Mouse (Mus musculus) embryo, embryonic 9.5 days (tissue): ENCODE measurements around the gene Ginm1.
"Not testable (repeated sequence)": the region's sequence is repeated elsewhere in the genome, so short reads cannot be mapped to it uniquely, and the experiment has no call there.

Experiments
- DNase-seq: peaks from one replicate; pipeline ENCODE4 v3.0.0-alpha.2; 2017; ENCODE audit errors: extremely low spot score

The Ginm1 gene

DNA sequence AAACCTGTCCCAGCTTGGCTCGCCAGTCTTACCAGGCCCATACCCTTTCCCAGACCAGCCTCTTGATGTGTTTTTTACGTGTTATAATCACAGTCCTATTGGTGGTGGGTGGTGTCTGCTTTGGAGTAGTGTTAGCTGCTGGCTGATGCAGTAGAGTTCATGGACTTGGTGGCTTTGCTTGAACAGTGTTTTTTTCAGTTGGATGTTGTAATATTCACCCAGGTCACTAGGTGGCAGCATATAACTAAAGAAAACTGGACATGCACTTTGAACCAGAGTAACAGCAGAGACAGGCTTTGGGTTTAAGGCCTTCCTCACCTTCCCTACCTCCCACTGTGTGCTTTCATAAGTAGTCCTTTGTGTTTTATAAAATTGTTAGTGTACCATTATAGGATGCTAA, 17.3 kb upstream of the Ginm1 start:
- DNase-seq = peak; percentile 69

DNA sequence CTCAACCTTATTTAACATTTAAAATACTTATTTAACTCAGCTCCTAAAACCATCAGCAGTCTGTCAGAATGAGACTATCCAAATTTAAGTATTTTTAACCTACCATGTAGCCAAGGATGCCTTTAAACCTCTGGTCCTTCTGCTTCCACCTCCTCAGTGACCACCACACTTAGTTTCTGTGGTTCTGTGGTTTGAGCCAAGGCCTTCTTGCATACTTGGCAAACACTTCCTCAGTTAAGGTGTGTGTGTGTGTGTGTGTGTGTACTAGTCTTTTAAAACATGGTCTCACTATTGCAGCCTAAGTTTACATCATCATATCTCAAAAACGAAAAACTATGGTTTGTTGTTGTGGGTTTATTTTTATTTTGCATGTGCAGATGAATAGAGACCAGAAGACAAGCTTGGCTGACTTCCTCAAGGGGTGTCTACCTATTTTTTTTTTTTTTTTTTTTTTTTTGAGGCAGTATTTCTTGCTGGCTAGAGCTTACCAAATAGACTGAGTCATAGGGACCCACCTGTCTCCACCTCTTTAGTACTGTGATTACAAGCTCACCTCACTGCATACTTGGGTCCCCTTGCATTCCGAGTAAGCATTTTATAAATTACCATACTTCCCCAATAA, 10.0 kb upstream of the Ginm1 start:
- no peak for DNase-seq

DNA sequence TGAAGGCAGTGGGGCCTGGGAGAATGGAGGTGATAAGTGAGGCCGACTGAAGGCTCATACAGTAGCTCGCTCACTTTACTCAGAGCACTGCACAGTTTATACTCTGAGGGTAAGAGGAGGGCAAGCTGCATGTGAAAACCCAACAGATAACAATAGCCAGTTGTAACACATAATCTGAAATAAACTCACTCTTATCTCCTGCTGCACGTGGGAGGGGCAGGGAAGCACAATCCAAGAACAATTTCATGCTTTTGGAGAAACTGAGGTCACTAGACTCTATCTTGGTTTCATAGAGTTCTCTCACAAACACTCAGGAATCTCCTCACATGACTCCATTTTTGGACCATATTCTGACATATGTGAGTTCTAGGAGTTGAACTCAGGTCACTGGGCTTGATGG, 8.6 kb upstream of the Ginm1 start:
- DNase-seq = no peak

- no peak for DNase-seq
Measured at GRCm38 (mm10) chr10:7792254-7792750, 322 bp downstream of the Ginm1 start.

DNA sequence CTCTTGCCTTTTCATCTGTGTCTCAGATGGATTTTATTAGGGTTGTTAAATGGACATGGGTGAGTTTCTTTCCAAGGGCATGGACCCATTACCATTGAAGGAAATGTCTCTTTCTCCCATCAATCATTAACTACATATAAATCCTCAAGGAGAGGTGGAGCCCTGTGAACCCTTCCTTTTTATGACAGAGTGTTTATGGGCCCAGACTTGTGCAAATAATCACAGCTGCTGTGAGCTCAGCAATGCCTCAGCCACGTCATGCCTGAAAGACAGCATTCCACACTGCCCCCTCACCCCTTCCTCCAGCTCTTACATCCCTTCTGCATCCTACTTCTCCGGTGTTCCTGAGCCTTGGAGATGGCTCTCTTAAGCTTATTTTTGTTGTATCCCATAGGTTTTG, 5.3 kb downstream of the Ginm1 start:
- DNase-seq = no peak

GRCm38 (mm10) chr10:7781214-7781613, 11.4 kb downstream of the Ginm1 start:
- no peak for DNase-seq

GRCm38 (mm10) chr10:7780238-7781176, 12.1 kb downstream of the Ginm1 start:
- DNase-seq = peak; percentile 96

DNA sequence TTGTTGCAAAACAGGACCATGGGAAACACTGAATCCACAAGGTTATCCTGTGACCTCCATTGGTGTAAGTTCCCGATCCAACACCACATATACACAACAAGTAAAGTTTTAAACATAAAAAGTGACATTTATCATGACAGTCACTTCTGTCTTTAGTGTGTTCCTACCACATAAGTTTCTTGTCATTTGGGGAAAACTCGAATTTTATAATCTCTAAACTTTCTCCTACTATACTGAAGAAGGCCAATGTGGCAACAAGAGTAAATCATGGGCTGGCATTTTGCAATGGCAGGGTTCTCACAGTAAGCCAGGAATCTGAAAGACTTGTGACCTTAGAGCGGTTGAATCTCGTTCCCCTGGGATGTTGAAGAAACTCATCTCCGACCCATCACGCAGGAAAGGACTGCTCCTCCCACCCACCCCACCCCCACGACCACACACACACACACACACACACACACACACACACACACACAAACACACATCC, 12.8 kb downstream of the Ginm1 start:
- no peak for DNase-seq

GRCm38 (mm10) chr10:7778361-7778760, 14.3 kb downstream of the Ginm1 start:
- DNase-seq = no peak

GRCm38 (mm10) chr10:7775421-7775820, 17.2 kb downstream of the Ginm1 start:
- DNase-seq = no peak

DNA sequence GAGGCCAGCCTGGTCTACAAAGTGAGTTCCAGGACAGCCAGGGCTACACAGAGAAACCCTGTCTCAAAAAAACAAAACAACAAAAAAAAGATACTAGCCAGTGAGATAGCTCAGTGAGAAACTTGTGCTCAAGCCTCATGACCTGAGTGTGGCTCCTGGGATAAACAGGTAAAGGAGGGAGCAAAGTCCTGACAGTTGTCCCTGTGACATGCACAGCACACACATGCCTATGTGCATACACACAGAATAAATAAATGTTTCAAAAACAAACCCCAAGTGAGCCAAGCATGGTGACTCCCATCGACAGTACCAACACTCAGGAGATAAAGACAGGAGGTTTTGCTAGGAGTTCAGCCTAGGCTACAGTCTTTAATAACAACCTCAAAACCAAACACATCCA, 19.9 kb downstream of the Ginm1 start:
- DNase-seq = no peak

GRCm38 (mm10) chr10:7772346-7772745, 20.3 kb downstream of the Ginm1 start:
- no peak for DNase-seq

- no peak for DNase-seq
Measured at GRCm38 (mm10) chr10:7757544-7757943, 35.1 kb downstream of the Ginm1 start.

DNA sequence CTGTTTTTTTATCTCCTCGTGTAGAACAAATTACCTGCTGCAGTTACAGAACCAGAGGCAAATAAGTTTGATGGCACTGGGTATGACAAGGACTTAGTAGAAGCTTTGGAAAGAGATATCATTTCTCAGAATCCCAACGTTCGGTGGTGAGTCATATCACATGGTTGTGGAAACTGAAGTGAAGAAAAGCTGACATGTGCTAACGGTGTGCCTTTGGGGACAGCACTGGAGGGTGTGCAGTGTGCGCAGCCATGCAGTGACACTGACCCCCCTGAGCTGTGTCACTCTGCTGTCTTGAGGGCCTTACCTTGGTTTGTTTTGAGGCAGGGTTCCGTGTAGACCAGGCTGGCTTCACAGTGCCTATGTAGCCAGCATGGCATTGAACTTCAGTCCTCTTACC, 43.9 kb downstream of the Ginm1 start:
- no peak for DNase-seq

DNA sequence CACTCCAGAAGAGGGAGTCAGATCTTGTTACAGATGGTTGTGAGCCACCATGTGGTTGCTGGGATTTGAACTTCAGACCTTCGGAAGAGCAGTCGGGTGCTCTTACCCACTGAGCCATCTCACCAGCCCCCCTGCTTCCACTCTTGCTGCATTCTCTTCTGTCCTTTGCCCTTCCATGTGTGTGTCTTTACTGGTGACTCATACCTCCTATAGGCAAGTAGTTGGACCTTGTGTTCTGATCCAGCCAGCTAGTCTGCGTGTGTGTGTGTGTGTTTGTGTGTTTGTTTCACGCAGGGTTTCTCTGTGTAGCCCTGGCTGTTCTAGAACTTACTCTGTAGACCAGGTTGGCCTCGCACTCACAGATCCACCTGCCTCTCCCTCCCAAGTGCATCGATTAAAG, 47.1 kb downstream of the Ginm1 start:
- not testable (repeated sequence) for DNase-seq

- no peak for DNase-seq
Measured at GRCm38 (mm10) chr10:7737914-7738313, 54.7 kb downstream of the Ginm1 start.

GRCm38 (mm10) chr10:7737122-7737521, 55.5 kb downstream of the Ginm1 start:
- no peak for DNase-seq

GRCm38 (mm10) chr10:7731582-7731981, 61.0 kb downstream of the Ginm1 start:
- DNase-seq = no peak

DNA sequence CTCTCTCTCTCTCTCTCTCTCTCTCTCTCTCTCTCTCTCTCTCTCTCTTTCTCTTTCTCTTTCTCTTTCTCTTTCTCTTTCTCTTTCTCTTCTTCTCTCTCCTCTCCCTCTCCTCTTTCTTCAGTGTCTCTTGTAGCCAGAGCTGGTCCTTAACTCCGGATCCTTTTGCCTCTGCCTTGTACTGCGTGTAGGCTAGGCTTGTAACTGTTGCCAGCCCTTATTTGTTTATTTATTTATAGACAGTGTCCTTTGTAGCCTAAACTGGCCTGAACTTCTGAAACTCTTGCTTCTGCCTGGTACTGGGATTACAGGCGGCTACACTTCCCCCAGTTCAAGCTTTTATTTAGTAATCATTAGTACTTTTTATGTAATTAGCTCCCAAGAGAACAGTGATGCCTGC, 65.6 kb downstream of the Ginm1 start:
- DNase-seq = no peak

- DNase-seq = no peak
Measured at GRCm38 (mm10) chr10:7726501-7726812, 66.2 kb downstream of the Ginm1 start.

- peak; percentile 95 for DNase-seq
Measured at GRCm38 (mm10) chr10:7725751-7726500, 66.7 kb downstream of the Ginm1 start, which contains the start of gene Katna1. Gene Katna1, plus strand, starts transcription at chr10:7726000.
